Mouse (Mus musculus): Measurements from ENCODE around the gene Gm15155.
"Not testable (repeated sequence)": the region's sequence is repeated elsewhere in the genome, so short reads cannot be mapped to it uniquely, and the experiment has no call there.

- not testable (repeated sequence) for TF ChIP-seq CTCF, EP300 (IDR thresholded peaks at IDR 0.05)
Measured at GRCm38 (mm10) chrX:156303806-156304205, 679.3 kb downstream of the Gm15155 start.

All from lung, postnatal 0 days (tissue).